Mouse (Mus musculus) liver, embryonic 14.5 days (tissue): ENCODE measurements around the gene Rfx8.

Source experiments
- CTCF ChIP-seq: IDR thresholded peaks from 2 replicates; pipeline ENCODE4 v1.5.1; 2016; ENCODE audit warnings: antibody characterized with exemption, low read depth, control low read depth
- EP300 ChIP-seq: IDR thresholded peaks from 2 replicates; pipeline ENCODE4 v1.6.1; 2016; ENCODE audit warnings: antibody characterized with exemption, low read depth

- TF ChIP-seq CTCF (no peak), EP300 (no peak)
Observed at GRCm38 (mm10) chr1:39713842-39714658, 6.7 kb downstream of the Rfx8 start.
